Comparison of ENCODE assay signal across 9 mouse cellular contexts in the genomic region with DNA sequence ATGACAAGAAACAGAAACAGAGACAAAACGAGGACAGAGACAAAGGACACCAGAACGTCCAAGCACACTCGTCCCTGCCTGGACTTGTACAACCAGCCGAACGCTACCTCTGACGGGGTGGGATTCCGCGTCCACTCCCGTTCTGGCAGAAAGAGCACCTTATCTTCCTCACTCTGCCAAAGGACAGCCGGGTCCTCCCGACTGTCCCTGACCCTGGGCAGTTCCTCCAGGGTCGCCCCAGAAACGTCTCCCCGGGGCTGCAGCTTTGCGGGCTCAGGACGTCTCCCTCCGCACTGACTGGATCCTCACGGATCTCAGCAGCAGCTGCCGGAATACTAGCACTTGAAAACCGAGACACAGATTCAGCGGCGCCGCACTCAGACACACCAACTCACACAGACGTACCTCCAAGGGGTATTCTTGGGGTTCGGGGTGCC.
DNase-seq lines count a peak whose midpoint lies in the region; ATAC-seq and TF ChIP-seq lines count a peak whose summit lies in the region.
"Had no signal": no experiment of that assay in that cellular context is flagged by ENCODE, and none has a peak within 500 bp of the region (broad histone marks: within the 10 kb centered on the region; RNA-seq: fewer than 3 reads in every experiment).

No protein-coding gene starts in this region.

- H3K4me1 ChIP-seq in embryonic facial prominence, embryonic 12.5 days = no peaks in the 10 kb centered on the region
- H3K4me1 ChIP-seq in heart, postnatal 0 days (ENCODE audit: control insufficient read depth, insufficient read depth) = no peaks in the 10 kb centered on the region
- H3K4me1 ChIP-seq in liver, embryonic 15.5 days (replicated peaks) = no peaks in the 10 kb centered on the region

- peaks cover 30% of the 10 kb centered on the region for H3K27me3 ChIP-seq in embryonic facial prominence, embryonic 12.5 days
- H3K27me3 ChIP-seq in heart, postnatal 0 days (ENCODE audit: control insufficient read depth, insufficient read depth, low read length) = no peaks in the 10 kb centered on the region
- no peaks in the 10 kb centered on the region; the same call in 1 of the 2 replicates for H3K27me3 ChIP-seq in liver, embryonic 15.5 days

- peaks cover 56% of the 10 kb centered on the region for H3K9me3 ChIP-seq in embryonic facial prominence, embryonic 12.5 days
- peaks cover 52% of the 10 kb centered on the region for H3K9me3 ChIP-seq in heart, postnatal 0 days (replicated peaks; ENCODE audit: control insufficient read depth, low read length)
- peaks cover 51% of the 10 kb centered on the region for H3K9me3 ChIP-seq in liver, embryonic 15.5 days (replicated peaks)

- peak; percentile 18 for DNase-seq in retina, postnatal 1 day
- no peak for DNase-seq in retina, embryonic 14.5 days (ENCODE audit: low spot score)
- no peak for DNase-seq in heart, postnatal 0 days (ENCODE audit: low spot score)
- DNase-seq in spleen, postnatal 36 days (ENCODE audit: low spot score in 2 of 2) = peak; percentile 11 to 17
- no peak for DNase-seq in cerebellum, adult 11 months
- no peak for DNase-seq in ovary, adult 18-20 months (ENCODE audit: low spot score)

- no peak overlapping the region for H3K9ac ChIP-seq in embryonic facial prominence, embryonic 12.5 days
- no peak overlapping the region for H3K9ac ChIP-seq in heart, postnatal 0 days (replicated peaks; ENCODE audit: low read depth, low read length)
- no peak overlapping the region for H3K9ac ChIP-seq in liver, embryonic 15.5 days

- H3K4me3 ChIP-seq in embryonic facial prominence, embryonic 12.5 days = no peak overlapping the region
- no peak overlapping the region for H3K4me3 ChIP-seq in heart, postnatal 0 days (ENCODE audit: low read depth, low read length)
- H3K4me3 ChIP-seq in liver, embryonic 15.5 days (replicated peaks) = no peak overlapping the region

- 72% methylated on average over 25 of the region's 25 CpGs for WGBS in embryonic facial prominence, embryonic 12.5 days
- WGBS in heart, postnatal 0 days = 73% methylated on average over 25 of the region's 25 CpGs
- 63% methylated on average over 25 of the region's 25 CpGs for WGBS in liver, embryonic 15.5 days (ENCODE audit: insufficient replicate concordance)

- H3K4me2 ChIP-seq in embryonic facial prominence, embryonic 12.5 days (replicated peaks) = no peak overlapping the region
- no peak overlapping the region for H3K4me2 ChIP-seq in heart, postnatal 0 days (ENCODE audit: low read depth, low read length)
- no peak overlapping the region for H3K4me2 ChIP-seq in liver, embryonic 15.5 days

- no peak overlapping the region for H3K27ac ChIP-seq in embryonic facial prominence, embryonic 12.5 days
- H3K27ac ChIP-seq in heart, postnatal 0 days (ENCODE audit: low read depth) = no peak overlapping the region
- H3K27ac ChIP-seq in liver, embryonic 15.5 days (replicated peaks) = no peak overlapping the region
- H3K27ac ChIP-seq: macrophage had no signal

- peaks cover 25% of the 10 kb centered on the region for H3K36me3 ChIP-seq in embryonic facial prominence, embryonic 12.5 days
- no peaks in the 10 kb centered on the region for H3K36me3 ChIP-seq in heart, postnatal 0 days (replicated peaks; ENCODE audit: control insufficient read depth, insufficient read depth, low read length)
- peaks cover 3% of the 10 kb centered on the region; the same call in 1 of the 2 replicates for H3K36me3 ChIP-seq in liver, embryonic 15.5 days (replicated peaks)

- 0 out of 2 replicates have a peak, but pooled peaks have one; percentile 37 for ATAC-seq in embryonic facial prominence, embryonic 12.5 days (ENCODE audit: insufficient number of reproducible peaks, insufficient read depth, low FRiP score, low TSS enrichment)
- peak; percentile 31 for ATAC-seq in heart, postnatal 0 days (ENCODE audit: insufficient read depth, low read depth)
- ATAC-seq in liver, embryonic 15.5 days (ENCODE audit: insufficient read depth) = peak; percentile 45

- no peak for TF ChIP-seq EP300 in heart, postnatal 0 days (IDR thresholded peaks at IDR 0.05; ENCODE audit: low read depth)

- TF ChIP-seq CTCF in heart, postnatal 0 days (IDR thresholded peaks at IDR 0.05; ENCODE audit: low read depth) = no peak

Comparison
In these comparisons a context has a peak if more than half of its experiments do, and no peak if none do; other contexts are left out.
1. DNase-seq: peak in retina, postnatal 1 day (single experiment) and spleen, postnatal 36 days (2 of 2); none in retina, embryonic 14.5 days (single experiment), heart, postnatal 0 days (single experiment), cerebellum, adult 11 months (single experiment) and ovary, adult 18-20 months (single experiment).
2. Peak in every context shown above with its lines, with median percentiles within 50 percentile points of each other: ATAC-seq.